Mouse (Mus musculus) thymus, postnatal 10 days (tissue): ENCODE measurements around the gene Hsd11b2.

Source experiments
- DNase-seq, 2 experiments: peaks; one replicate each; pipeline ENCODE4 v3.0.0; 2021; ENCODE audit warnings: low spot score in 2 of 2

The Hsd11b2 gene

GRCm38 (mm10) chr8:105522890-105523289, 4.3 kb downstream of the Hsd11b2 start:
- DNase-seq: no peak

GRCm38 (mm10) chr8:105527110-105527509, 8.6 kb downstream of the Hsd11b2 start:
- no peak for DNase-seq

GRCm38 (mm10) chr8:105528206-105528605, 9.7 kb downstream of the Hsd11b2 start:
- no peak for DNase-seq

GRCm38 (mm10) chr8:105529271-105529670, 10.7 kb downstream of the Hsd11b2 start:
- no peak for DNase-seq

- peak; percentile 13 to 70 for DNase-seq
Observed at GRCm38 (mm10) chr8:105531774-105532173, 13.2 kb downstream of the Hsd11b2 start.

GRCm38 (mm10) chr8:105533439-105533838, 14.9 kb downstream of the Hsd11b2 start:
- DNase-seq: no peak

GRCm38 (mm10) chr8:105533892-105534329, 15.4 kb downstream of the Hsd11b2 start:
- peak; percentile 52 to 78 for DNase-seq

GRCm38 (mm10) chr8:105536546-105536945, 18.0 kb downstream of the Hsd11b2 start:
- no peak for DNase-seq

GRCm38 (mm10) chr8:105537011-105537677, 18.6 kb downstream of the Hsd11b2 start:
- DNase-seq: no peak

GRCm38 (mm10) chr8:105538940-105539339, 20.4 kb downstream of the Hsd11b2 start:
- DNase-seq: no peak

- DNase-seq: no peak
Observed at GRCm38 (mm10) chr8:105542032-105542656, 23.6 kb downstream of the Hsd11b2 start.

GRCm38 (mm10) chr8:105542808-105543207, 24.3 kb downstream of the Hsd11b2 start:
- no peak for DNase-seq

- no peak for DNase-seq
Observed at GRCm38 (mm10) chr8:105543703-105544102, 25.1 kb downstream of the Hsd11b2 start.

GRCm38 (mm10) chr8:105544544-105545205, 26.1 kb downstream of the Hsd11b2 start:
- no peak for DNase-seq

- no peak for DNase-seq
Observed at GRCm38 (mm10) chr8:105545249-105545648, 26.7 kb downstream of the Hsd11b2 start.

GRCm38 (mm10) chr8:105546384-105547350, 28.1 kb downstream of the Hsd11b2 start:
- no peak for DNase-seq

- no peak for DNase-seq
Observed at GRCm38 (mm10) chr8:105549506-105549905, 31.0 kb downstream of the Hsd11b2 start.

- DNase-seq: no peak
Observed at GRCm38 (mm10) chr8:105550083-105550482, 31.5 kb downstream of the Hsd11b2 start.

- DNase-seq: no peak
Observed at GRCm38 (mm10) chr8:105552032-105552431, 33.5 kb downstream of the Hsd11b2 start.

GRCm38 (mm10) chr8:105552824-105553223, 34.3 kb downstream of the Hsd11b2 start:
- DNase-seq: no peak

GRCm38 (mm10) chr8:105554087-105554486, 35.5 kb downstream of the Hsd11b2 start:
- peak; percentile 11 to 52 for DNase-seq

GRCm38 (mm10) chr8:105555230-105555629, 36.7 kb downstream of the Hsd11b2 start:
- no peak for DNase-seq
